47 mouse cellular contexts compared by ENCODE assay signal in genomic region chr17:34316697-34317096, GRCm38 (mm10). TPM values are rescaled to one million over a fixed set of nuclear protein-coding genes. Genes with fewer than 3 reads are reported as not detected.
"Had no signal": no experiment of that assay in that cellular context is flagged by ENCODE, and none has a peak within 500 bp of the region (broad histone marks: within the 10 kb centered on the region; RNA-seq: fewer than 3 reads in every experiment).

No protein-coding gene starts in this region.

- H3K9ac ChIP-seq: heart, embryonic 12.5 days; heart, embryonic 13.5 days; heart, embryonic 15.5 days; hindbrain, embryonic 12.5 days; hindbrain, embryonic 13.5 days; hindbrain, embryonic 14.5 days; hindbrain, embryonic 15.5 days; intestine, embryonic 15.5 days; kidney, embryonic 15.5 days had no signal

- ATAC-seq: hindbrain, embryonic 16.5 days; hindbrain, postnatal 0 days; inflammation-experienced regulatory T-cells, adult 6 months; intestine, embryonic 15.5 days; intestine, embryonic 16.5 days; intestine, postnatal 0 days had no signal

- DNase-seq: heart, postnatal 10 days; heart, postnatal 14 days; heart, postnatal 4 days; kidney, adult 11 months; kidney, adult 18-20 months; kidney, adult 2 months; kidney, adult 8-10 months; kidney, adult 9 months; kidney, postnatal 10 days; kidney, postnatal 14 days; kidney, postnatal 36 days; kidney, postnatal 4 days; layer of hippocampus, adult 9-11 months; layer of hippocampus, postnatal 36 days had no signal

- H3K27me3 ChIP-seq: heart, embryonic 12.5 days; heart, embryonic 15.5 days; hindbrain, embryonic 12.5 days; hindbrain, embryonic 13.5 days; hindbrain, embryonic 15.5 days; intestine, embryonic 15.5 days; kidney, embryonic 15.5 days had no signal

- H3K36me3 ChIP-seq: heart, embryonic 12.5 days; heart, embryonic 13.5 days; heart, embryonic 15.5 days; hindbrain, embryonic 10.5 days; hindbrain, embryonic 12.5 days; hindbrain, embryonic 13.5 days; hindbrain, embryonic 15.5 days; intestine, embryonic 15.5 days; kidney, embryonic 15.5 days had no signal

- H3K4me3 ChIP-seq: heart, embryonic 12.5 days; heart, embryonic 13.5 days; heart, embryonic 15.5 days; hindbrain, embryonic 10.5 days; hindbrain, embryonic 12.5 days; hindbrain, embryonic 13.5 days; hindbrain, embryonic 15.5 days; intestine, embryonic 15.5 days; kidney, embryonic 15.5 days; layer of hippocampus, adult 2 months; left cerebral cortex, adult 2 months had no signal

- H3K9me3 ChIP-seq: heart, embryonic 12.5 days; heart, embryonic 13.5 days; heart, embryonic 15.5 days; hindbrain, embryonic 10.5 days; hindbrain, embryonic 12.5 days; hindbrain, embryonic 13.5 days; hindbrain, embryonic 15.5 days; intestine, embryonic 15.5 days; kidney, embryonic 15.5 days had no signal

- H3K27ac ChIP-seq: heart, embryonic 13.5 days; heart, embryonic 15.5 days; hindbrain, embryonic 10.5 days; hindbrain, embryonic 12.5 days; hindbrain, embryonic 13.5 days; hindbrain, embryonic 14.5 days; hindbrain, embryonic 15.5 days; hindbrain, postnatal 0 days; intestine, embryonic 15.5 days; kidney, embryonic 15.5 days; kidney, postnatal 0 days; layer of hippocampus, adult 2 months; left cerebral cortex, adult 2 months had no signal

- H3K4me2 ChIP-seq: heart, embryonic 11.5 days; heart, embryonic 12.5 days; heart, embryonic 13.5 days; heart, embryonic 15.5 days; hindbrain, embryonic 12.5 days; hindbrain, embryonic 13.5 days; hindbrain, embryonic 14.5 days; hindbrain, embryonic 15.5 days; intestine, embryonic 15.5 days; kidney, embryonic 15.5 days had no signal

- H3K4me1 ChIP-seq: heart, embryonic 12.5 days; heart, embryonic 13.5 days; heart, embryonic 15.5 days; hindbrain, embryonic 12.5 days; hindbrain, embryonic 13.5 days; hindbrain, embryonic 15.5 days; intestine, embryonic 15.5 days had no signal

RNA-seq across cellular contexts. Expression of gene H2-Eb2, which starts 8.8 kb away (rescaled TPM):
- total RNA-seq: heart, adult 8-10 months; heart, postnatal 10 days; heart, postnatal 25 days; heart, postnatal 4 days; hematopoietic stem cell, adult 5-6 weeks; layer of hippocampus, adult 18-20 months; layer of hippocampus, adult 2 months; layer of hippocampus, adult 8-10 months; layer of hippocampus, postnatal 10 days; layer of hippocampus, postnatal 14 days; layer of hippocampus, postnatal 25 days; layer of hippocampus, postnatal 36 days; left cerebral cortex, adult 18-20 months; left cerebral cortex, adult 2 months had no signal
- polyA plus RNA-seq: heart, embryonic 11.5 days; heart, embryonic 12.5 days; heart, embryonic 13.5 days; heart, embryonic 14.5 days; heart, embryonic 15.5 days; heart, postnatal 0 days; hindbrain, embryonic 10.5 days; hindbrain, embryonic 11.5 days; intestine, embryonic 14.5 days; intestine, embryonic 15.5 days; intestine, embryonic 16.5 days; intestine, postnatal 0 days; kidney, embryonic 15.5 days; kidney, postnatal 0 days had no signal

RNA-seq across cellular contexts. Expression of gene H2-Aa, which starts 29.1 kb away (rescaled TPM):
- polyA plus RNA-seq: heart, embryonic 11.5 days; hindbrain, embryonic 10.5 days; hindbrain, embryonic 11.5 days had no signal

RNA-seq across cellular contexts. Expression of gene Btnl2, which starts 37.9 kb away (rescaled TPM):
- total RNA-seq: hematopoietic stem cell, adult 5-6 weeks; hindbrain, postnatal 0 days had no signal
- polyA plus RNA-seq: heart, embryonic 11.5 days; heart, embryonic 13.5 days; heart, embryonic 14.5 days; heart, embryonic 15.5 days; heart, postnatal 0 days; hindbrain, embryonic 10.5 days; hindbrain, embryonic 11.5 days; hindbrain, embryonic 12.5 days; hindbrain, embryonic 13.5 days; hindbrain, embryonic 14.5 days; hindbrain, embryonic 16.5 days; inflammation-experienced regulatory T-cells, adult 6 months; kidney, embryonic 16.5 days had no signal
